Mouse (Mus musculus) kidney, embryonic 16.5 days (tissue): Measurements from ENCODE around the gene 3830406C13Rik. TPM values are rescaled to one million over a fixed set of nuclear protein-coding genes. Genes with fewer than 3 reads are reported as not detected.
"Not testable (repeated sequence)": the region's sequence is repeated elsewhere in the genome, so short reads cannot be mapped to it uniquely, and the experiment has no call there.

Source experiments
- ATAC-seq: fragments of 200-750 bp; cut with Nextera tagmentation; 2 replicates; pipeline ENCODE4 v1.8.0; 2017; ENCODE audit warnings: moderate TSS enrichment; ENCODE audit not compliant: low FRiP score, low TSS enrichment
- H3K27ac ChIP-seq: fragments of 300-500 bp; sonication (generic); 2 replicates; pipeline ENCODE4 v1.5.1; 2014; ENCODE audit warnings: low read length
- H3K27me3 ChIP-seq: fragments of 300-500 bp; sonication (generic); 2 replicates; pipeline ENCODE4 v1.6.1; 2014; ENCODE audit warnings: low read length, control low read depth, mixed read lengths; ENCODE audit not compliant: insufficient read depth
- H3K36me3 ChIP-seq: fragments of 300-500 bp; sonication (generic); 2 replicates; pipeline ENCODE4 v1.6.1; 2014; ENCODE audit warnings: low read length, control low read depth, mixed read lengths; ENCODE audit not compliant: insufficient read depth
- H3K4me1 ChIP-seq: fragments of 300-500 bp; sonication (generic); 2 replicates; pipeline ENCODE4 v1.6.1; 2014; ENCODE audit warnings: low read length, control low read depth, mixed read lengths; ENCODE audit not compliant: insufficient read depth
- H3K4me2 ChIP-seq: fragments of 300-500 bp; sonication (generic); replicated peaks from 2 replicates; pipeline ENCODE4 v1.6.1; 2014; ENCODE audit warnings: low read depth, low read length
- H3K4me3 ChIP-seq: fragments of 300-500 bp; sonication (generic); 2 replicates; pipeline ENCODE4 v1.5.1; 2014; ENCODE audit warnings: mild to moderate bottlenecking, low read length
- H3K9ac ChIP-seq: fragments of 300-500 bp; sonication (generic); replicated peaks from 2 replicates; pipeline ENCODE4 v1.6.1; 2014; ENCODE audit warnings: low read length
- H3K9me3 ChIP-seq: fragments of 300-500 bp; sonication (generic); 2 replicates; pipeline ENCODE4 v1.6.1; 2016; ENCODE audit warnings: low read length, control low read depth
- WGBS: fragments of 180-500 bp; shearing (Covaris S2); extraction: QIAGEN DNeasy Blood & Tissue Kit; methylation state at CpG from one replicate; pipeline ENCODE4 v1.1.7; 2014; 5-methylcytosine and 5-hydroxymethylcytosine counted together
- polyA plus RNA-seq: library from polyadenylated mRNA; unstranded; fragments of >200 nt; fragmentation: Nextera tagmentation; extraction: Ambion mirVana; gene quantifications from 2 replicates; pipeline ENCODE4 v1.2.1, GENCODE M21; 2015

The 3830406C13Rik gene
- 46.1 and 49.1 TPM in 2 replicates for polyA plus RNA-seq

GRCm38 (mm10) chr14:12284141-12284912 is at the start of gene 3830406C13Rik:
Gene 3830406C13Rik (plus strand): TSS chr14:12284173.
- Histone ChIP-seq H3K27me3 (no peaks in the 10 kb centered on the region), H3K4me1 (no peaks in the 10 kb centered on the region), H3K4me2 (peak within 1 kb of the TSS; percentile 58), H3K36me3 (no peaks in the 10 kb centered on the region), H3K27ac (peak within 1 kb of the TSS; percentile 98), H3K9me3 (no peaks in the 10 kb centered on the region), H3K4me3 (peak within 1 kb of the TSS; percentile 85), H3K9ac (peak within 1 kb of the TSS; percentile 94)
- WGBS = under 1% methylated on average over 48 of the region's 48 CpGs
- peak; percentile 99 for ATAC-seq

DNA sequence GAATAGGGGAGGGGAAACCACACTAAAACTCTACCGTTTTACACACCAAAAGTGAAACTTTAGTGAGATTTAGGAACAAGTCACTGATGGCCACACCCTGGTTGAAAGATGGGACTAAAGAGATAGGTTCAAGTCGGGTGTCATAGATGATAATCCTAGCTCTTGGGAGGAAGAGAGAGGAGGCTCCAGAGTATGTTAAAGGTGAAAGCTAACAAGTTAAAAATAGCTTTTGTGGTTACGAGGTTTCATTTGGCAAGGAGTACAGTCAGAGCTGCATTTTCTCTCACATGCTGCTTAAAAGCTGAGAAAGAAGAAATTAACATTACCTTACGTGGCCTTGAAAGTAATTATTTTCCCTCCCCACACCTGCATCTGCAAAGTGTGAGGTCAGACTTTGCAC is 40.2 kb upstream of the 3830406C13Rik start:
- 81% methylated on average over 4 of the region's 4 CpGs for WGBS
- ATAC-seq = no peak
- no peaks in the 10 kb centered on the region for H3K9me3 ChIP-seq
- H3K27me3 ChIP-seq = no peaks in the 10 kb centered on the region
- H3K4me3 ChIP-seq = no peak overlapping the region
- H3K9ac ChIP-seq = no peak overlapping the region
- H3K27ac ChIP-seq = no peak overlapping the region
- 0 out of 2 replicates have a peak, but pooled peaks cover 6% of the 10 kb centered on the region for H3K36me3 ChIP-seq
- H3K4me2 ChIP-seq = no peak overlapping the region
- H3K4me1 ChIP-seq = no peaks in the 10 kb centered on the region

- ATAC-seq = no peak
- Histone ChIP-seq H3K9ac (no peak overlapping the region), H3K4me3 (no peak overlapping the region), H3K4me2 (no peak overlapping the region), H3K4me1 (no peaks in the 10 kb centered on the region), H3K27ac (no peak overlapping the region), H3K27me3 (no peaks in the 10 kb centered on the region), H3K36me3 (no peaks in the 10 kb centered on the region), H3K9me3 (no peaks in the 10 kb centered on the region)
- WGBS = 75% methylated on average over 3 of the region's 3 CpGs
Measured at GRCm38 (mm10) chr14:12276031-12276430, 7.9 kb upstream of the 3830406C13Rik start.

GRCm38 (mm10) chr14:12283641-12284040 is 332 bp upstream of the 3830406C13Rik start, which contains the start of gene Gm49355:
Gene Gm49355 (plus strand): TSS chr14:12283976.
- Histone ChIP-seq H3K27me3 (no peaks in the 10 kb centered on the region), H3K9me3 (no peaks in the 10 kb centered on the region), H3K36me3 (no peaks in the 10 kb centered on the region), H3K27ac (peak within 1 kb of the TSS; percentile 98), H3K4me2 (peak within 1 kb of the TSS; percentile 58), H3K4me1 (no peaks in the 10 kb centered on the region), H3K4me3 (peak within 1 kb of the TSS; percentile 85), H3K9ac (peak within 1 kb of the TSS; percentile 94)
- peak; percentile 65 for ATAC-seq
- 84% methylated on average over 6 of the region's 6 CpGs for WGBS

GRCm38 (mm10) chr14:12289747-12290146 is 5.8 kb downstream of the 3830406C13Rik start:
- not testable (repeated sequence) for H3K4me1 ChIP-seq, H3K4me2 ChIP-seq, H3K27ac ChIP-seq, H3K9ac ChIP-seq, H3K27me3 ChIP-seq, H3K9me3 ChIP-seq, H3K36me3 ChIP-seq, ATAC-seq, H3K4me3 ChIP-seq

DNA sequence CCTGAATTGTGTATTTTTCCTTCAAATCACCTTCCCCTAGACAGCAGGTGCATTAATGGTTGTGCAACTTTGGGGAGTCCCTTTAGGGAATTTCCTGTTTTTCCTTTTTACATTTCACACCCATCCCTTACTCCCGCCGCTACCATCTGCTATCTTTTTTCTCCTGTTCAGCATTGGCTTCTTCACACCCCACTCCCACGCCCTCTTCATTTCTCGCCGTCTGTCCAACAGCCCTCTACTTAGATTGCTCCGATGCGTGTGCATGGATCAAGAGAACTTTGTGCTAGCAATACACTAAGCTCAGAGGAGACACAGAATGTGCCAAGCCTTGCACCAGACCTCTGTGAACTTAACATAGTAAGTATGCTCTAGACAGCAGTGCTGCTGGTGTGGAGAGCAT is 12.4 kb downstream of the 3830406C13Rik start:
- WGBS = 74% methylated on average over 7 of the region's 7 CpGs
- no peak for ATAC-seq
- no peaks in the 10 kb centered on the region for H3K4me1 ChIP-seq
- no peaks in the 10 kb centered on the region for H3K9me3 ChIP-seq
- H3K27ac ChIP-seq = no peak overlapping the region
- no peaks in the 10 kb centered on the region for H3K27me3 ChIP-seq
- no peak overlapping the region for H3K4me3 ChIP-seq
- no peak overlapping the region for H3K9ac ChIP-seq
- 0 out of 2 replicates have a peak, but pooled peaks cover 6% of the 10 kb centered on the region for H3K36me3 ChIP-seq
- H3K4me2 ChIP-seq = no peak overlapping the region

- H3K9me3 ChIP-seq = no peaks in the 10 kb centered on the region
- no peak overlapping the region for H3K27ac ChIP-seq
- no peak overlapping the region for H3K4me3 ChIP-seq
- H3K9ac ChIP-seq = no peak overlapping the region
- 0 out of 2 replicates have a peak, but pooled peaks cover 6% of the 10 kb centered on the region for H3K36me3 ChIP-seq
- H3K4me1 ChIP-seq = no peaks in the 10 kb centered on the region
- no peaks in the 10 kb centered on the region for H3K27me3 ChIP-seq
- no peak for ATAC-seq
- H3K4me2 ChIP-seq = no peak overlapping the region
Measured at GRCm38 (mm10) chr14:12299171-12299570, 15.2 kb downstream of the 3830406C13Rik start.

DNA sequence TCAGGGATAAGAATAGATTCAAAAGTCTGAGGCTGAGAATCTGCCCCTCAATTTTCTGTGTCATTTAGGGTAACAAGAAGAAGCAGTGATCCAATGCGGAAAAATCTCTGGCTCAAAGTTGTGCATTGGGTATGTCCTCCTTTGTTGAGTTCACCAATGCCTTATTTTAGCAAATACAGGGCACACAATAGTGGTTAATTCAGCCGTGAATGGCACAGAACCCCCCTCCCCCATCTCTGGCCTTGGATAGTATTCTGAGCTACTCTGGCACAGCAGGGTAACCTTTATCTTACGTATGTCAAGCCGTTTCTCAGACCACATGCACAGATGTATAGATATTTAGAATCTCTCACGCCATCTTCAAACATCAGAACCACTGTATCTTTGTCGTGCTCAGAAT is 15.7 kb downstream of the 3830406C13Rik start:
- no peak overlapping the region for H3K4me2 ChIP-seq
- H3K27me3 ChIP-seq = no peaks in the 10 kb centered on the region
- H3K36me3 ChIP-seq = 0 out of 2 replicates have a peak, but pooled peaks cover 6% of the 10 kb centered on the region
- no peak overlapping the region for H3K4me3 ChIP-seq
- WGBS = 87% methylated on average over 6 of the region's 6 CpGs
- no peak overlapping the region for H3K9ac ChIP-seq
- no peak overlapping the region for H3K27ac ChIP-seq
- ATAC-seq = no peak
- H3K9me3 ChIP-seq = no peaks in the 10 kb centered on the region
- H3K4me1 ChIP-seq = no peaks in the 10 kb centered on the region

GRCm38 (mm10) chr14:12300275-12300674 is 16.3 kb downstream of the 3830406C13Rik start:
- WGBS = 74% methylated on average over 4 of the region's 4 CpGs
- H3K36me3 ChIP-seq = 0 out of 2 replicates have a peak, but pooled peaks cover 6% of the 10 kb centered on the region

GRCm38 (mm10) chr14:12300677-12301076 is 16.7 kb downstream of the 3830406C13Rik start:
- Histone ChIP-seq H3K4me3 (no peak overlapping the region), H3K9ac (no peak overlapping the region), H3K27me3 (no peaks in the 10 kb centered on the region), H3K4me1 (no peaks in the 10 kb centered on the region), H3K4me2 (no peak overlapping the region), H3K9me3 (no peaks in the 10 kb centered on the region), H3K36me3 (0 out of 2 replicates have a peak, but pooled peaks cover 6% of the 10 kb centered on the region), H3K27ac (no peak overlapping the region)
- 69% methylated on average over 3 of the region's 3 CpGs for WGBS
- no peak for ATAC-seq

More at GRCm38 (mm10) chr14:12300275-12300674, 16.3 kb downstream of the 3830406C13Rik start:
- Histone ChIP-seq H3K4me2 (no peak overlapping the region), H3K27ac (no peak overlapping the region), H3K9me3 (no peaks in the 10 kb centered on the region), H3K9ac (no peak overlapping the region), H3K4me3 (no peak overlapping the region), H3K27me3 (no peaks in the 10 kb centered on the region), H3K4me1 (no peaks in the 10 kb centered on the region)
- no peak for ATAC-seq
